Mouse (Mus musculus) midbrain, embryonic 10.5 days (tissue): ENCODE results near the gene Trim2. TPM values are rescaled to one million over a fixed set of nuclear protein-coding genes. Genes with fewer than 3 reads are reported as not detected.
A peak's percentile ranks its signal among the peaks of the same experiment; 100 is the strongest.

Experiments used
- DNase-seq: peaks from one replicate; pipeline ENCODE4 v3.0.0-alpha.2; 2017; ENCODE audit warnings: low spot score
- H3K27ac ChIP-seq: fragments of 300-500 bp; sonication (generic); replicated peaks from 2 replicates; pipeline ENCODE4 v1.5.1; 2016; ENCODE audit warnings: mild to moderate bottlenecking
- H3K27me3 ChIP-seq: fragments of 300-500 bp; sonication (generic); 2 replicates; pipeline ENCODE4 v1.6.1; 2016; ENCODE audit warnings: low read depth, mild to moderate bottlenecking; ENCODE audit not compliant: poor library complexity, severe bottlenecking
- H3K36me3 ChIP-seq: fragments of 300-500 bp; sonication (generic); 2 replicates; pipeline ENCODE4 v1.6.1; 2016; ENCODE audit warnings: mild to moderate bottlenecking, moderate library complexity
- H3K4me1 ChIP-seq: fragments of 300-500 bp; sonication (generic); 2 replicates; pipeline ENCODE4 v1.6.1; 2016
- H3K4me3 ChIP-seq: fragments of 300-500 bp; sonication (generic); 2 replicates; pipeline ENCODE4 v1.5.1; 2016; ENCODE audit warnings: mild to moderate bottlenecking, moderate library complexity
- H3K9me3 ChIP-seq: fragments of 300-500 bp; sonication (generic); replicated peaks from 2 replicates; pipeline ENCODE4 v1.6.1; 2016; ENCODE audit warnings: mild to moderate bottlenecking
- WGBS: fragments of 180-500 bp; shearing (Covaris S2); methylation state at CpG from one replicate; pipeline ENCODE4 v1.1.7; 2016; 5-methylcytosine and 5-hydroxymethylcytosine counted together
- polyA plus RNA-seq: library from polyadenylated mRNA; unstranded; fragments of >200 nt; fragmentation: Nextera tagmentation; extraction: Ambion mirVana; gene quantifications from 2 replicates; pipeline ENCODE4 v1.2.1, GENCODE M21; 2016

Gene Trim2
- polyA plus RNA-seq, 1 experiment from 2014 or later = 81.7 TPM

- H3K27ac ChIP-seq = peak overlapping the region; percentile 92
- peaks cover 68% of the 10 kb centered on the region for H3K4me1 ChIP-seq
These were observed 86.9 kb downstream of the Trim2 start for GRCm38 (mm10) chr3:84219720-84220273.

GRCm38 (mm10) chr3:84219166-84219710 lies 87.4 kb downstream of the Trim2 start:
- no peaks in the 10 kb centered on the region for H3K9me3 ChIP-seq

More at GRCm38 (mm10) chr3:84219720-84220273, 86.9 kb downstream of the Trim2 start:
- Histone ChIP-seq H3K4me3 (peak overlapping the region; percentile 69), H3K27me3 (no peaks in the 10 kb centered on the region), H3K9me3 (no peaks in the 10 kb centered on the region), H3K36me3 (0 out of 2 replicates have a peak, but pooled peaks cover 3% of the 10 kb centered on the region)
- 4% methylated on average over 9 of the region's 9 CpGs for WGBS
- peak; percentile 67 for DNase-seq

GRCm38 (mm10) chr3:84218498-84218897 lies 88.2 kb downstream of the Trim2 start:
- Histone ChIP-seq H3K27ac (peak overlapping the region; percentile 92), H3K36me3 (no peaks in the 10 kb centered on the region), H3K27me3 (no peaks in the 10 kb centered on the region), H3K9me3 (no peaks in the 10 kb centered on the region), H3K4me1 (peaks cover 77% of the 10 kb centered on the region), H3K4me3 (peak overlapping the region; percentile 69)
- 57% methylated on average over 2 of the region's 2 CpGs for WGBS
- no peak for DNase-seq

More at GRCm38 (mm10) chr3:84219166-84219710, 87.4 kb downstream of the Trim2 start:
- H3K36me3 ChIP-seq = no peaks in the 10 kb centered on the region
- peak; percentile 36 for DNase-seq
- peak overlapping the region; percentile 69 for H3K4me3 ChIP-seq
- H3K4me1 ChIP-seq = peaks cover 74% of the 10 kb centered on the region
- no peaks in the 10 kb centered on the region for H3K27me3 ChIP-seq
- WGBS = 12% methylated on average over 2 of the region's 2 CpGs
- H3K27ac ChIP-seq = peak overlapping the region; percentile 92

GRCm38 (mm10) chr3:84217961-84218351 lies 88.7 kb downstream of the Trim2 start:
- H3K4me1 ChIP-seq = peaks cover 77% of the 10 kb centered on the region
- H3K36me3 ChIP-seq = no peaks in the 10 kb centered on the region
- H3K27me3 ChIP-seq = no peaks in the 10 kb centered on the region
- H3K4me3 ChIP-seq = peak overlapping the region; percentile 69
- peak overlapping the region; percentile 92 for H3K27ac ChIP-seq
- no peaks in the 10 kb centered on the region for H3K9me3 ChIP-seq
- no peak for DNase-seq
- 37% methylated on average over 4 of the region's 4 CpGs for WGBS

DNA sequence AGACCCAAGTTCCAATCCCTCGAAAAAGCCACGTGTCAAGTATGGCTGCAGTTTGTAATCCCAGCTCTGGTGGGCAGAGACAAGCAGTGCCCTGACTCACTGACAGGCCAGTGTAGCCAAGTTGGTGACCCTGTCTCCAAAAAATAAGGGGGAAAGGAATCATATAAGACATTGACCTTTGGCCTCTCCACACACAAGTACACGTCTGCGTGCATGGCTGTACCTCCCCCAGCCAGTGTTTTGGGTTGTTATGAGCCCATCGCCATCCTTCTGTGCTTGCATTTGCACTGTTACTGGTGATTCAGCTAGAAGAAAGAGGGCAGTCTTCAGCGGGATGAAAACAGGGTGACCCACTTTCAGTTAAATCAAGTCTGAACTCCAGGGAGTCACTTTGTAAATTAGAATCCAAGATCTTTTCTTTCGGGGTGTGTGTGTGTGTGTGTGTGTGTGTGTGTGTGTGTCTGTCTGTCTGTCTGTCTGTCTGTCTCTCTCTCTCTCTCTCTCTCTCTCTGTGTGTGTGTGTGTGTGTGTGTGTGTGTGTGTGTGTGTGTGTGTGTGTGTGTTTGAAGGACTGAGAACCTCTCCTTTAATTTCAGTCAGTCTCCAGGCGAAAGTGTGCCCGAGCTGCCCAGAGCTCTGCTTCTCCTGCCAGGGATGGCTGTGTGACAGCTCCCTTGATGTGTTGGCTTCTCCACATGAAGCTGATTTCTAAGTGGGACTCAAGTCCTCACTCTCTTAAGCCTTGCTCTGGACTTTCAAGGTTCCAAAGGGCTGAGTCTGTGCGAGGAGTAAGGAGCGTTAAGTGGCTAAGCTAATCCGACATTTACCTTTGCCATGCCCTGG lies 89.3 kb downstream of the Trim2 start:
- Histone ChIP-seq H3K4me1 (peaks cover 77% of the 10 kb centered on the region), H3K9me3 (no peaks in the 10 kb centered on the region), H3K27ac (peak overlapping the region; percentile 92), H3K4me3 (peak overlapping the region; percentile 69; the same call in 1 of the 2 replicates), H3K27me3 (no peaks in the 10 kb centered on the region), H3K36me3 (no peaks in the 10 kb centered on the region)
- DNase-seq = no peak
- 51% methylated on average over 12 of the region's 12 CpGs for WGBS

DNA sequence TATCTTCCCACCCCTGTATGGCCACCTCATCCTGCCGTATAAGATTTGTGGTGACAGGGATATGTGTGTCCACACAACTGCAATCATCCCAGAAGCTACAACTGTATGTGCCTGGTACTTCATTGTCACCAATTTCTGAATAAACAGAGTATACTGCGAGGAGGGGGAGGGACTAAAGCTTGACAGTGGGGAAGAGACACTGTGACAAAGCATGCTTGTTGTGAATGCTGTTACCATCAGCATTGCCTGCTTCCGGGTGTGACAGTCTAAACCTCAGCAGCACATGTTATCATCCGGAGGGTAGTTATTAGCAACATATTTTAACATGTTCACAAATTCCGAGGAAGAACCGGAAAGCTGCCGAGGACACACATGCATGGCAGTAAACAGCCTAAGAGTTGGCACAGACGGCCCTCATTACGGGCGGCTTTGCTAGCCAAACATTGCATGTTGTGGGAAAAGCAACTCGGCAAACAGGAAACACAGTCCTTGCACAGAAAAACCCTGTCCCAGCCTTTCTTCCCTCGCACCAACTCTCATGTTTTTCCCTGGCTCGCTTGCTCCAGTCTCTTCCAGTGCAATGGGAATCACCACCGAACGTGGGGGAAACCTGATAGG lies 90.8 kb downstream of the Trim2 start:
- Histone ChIP-seq H3K27ac (no peak overlapping the region), H3K9me3 (no peaks in the 10 kb centered on the region), H3K4me1 (peaks cover 74% of the 10 kb centered on the region), H3K4me3 (no peak overlapping the region), H3K36me3 (no peaks in the 10 kb centered on the region), H3K27me3 (no peaks in the 10 kb centered on the region)
- DNase-seq = no peak
- WGBS = 89% methylated on average over 15 of the region's 15 CpGs

- DNase-seq = no peak
- Histone ChIP-seq H3K4me1 (peaks cover 71% of the 10 kb centered on the region), H3K4me3 (no peak overlapping the region), H3K36me3 (peaks cover under 1% of the 10 kb centered on the region; the same call in 1 of the 2 replicates), H3K27me3 (no peaks in the 10 kb centered on the region), H3K9me3 (no peaks in the 10 kb centered on the region), H3K27ac (no peak overlapping the region)
- WGBS = 77% methylated on average over 9 of the region's 9 CpGs
These were observed 91.4 kb downstream of the Trim2 start for GRCm38 (mm10) chr3:84215253-84215652.

GRCm38 (mm10) chr3:84214501-84214900 lies 92.2 kb downstream of the Trim2 start:
- H3K36me3 ChIP-seq = peaks cover 8% of the 10 kb centered on the region
- H3K27ac ChIP-seq = no peak overlapping the region
- H3K4me3 ChIP-seq = no peak overlapping the region
- no peaks in the 10 kb centered on the region for H3K27me3 ChIP-seq
- no peak for DNase-seq
- WGBS = 90% methylated on average over 6 of the region's 6 CpGs
- H3K9me3 ChIP-seq = no peaks in the 10 kb centered on the region
- H3K4me1 ChIP-seq = peaks cover 63% of the 10 kb centered on the region

GRCm38 (mm10) chr3:84211340-84211875 lies 95.3 kb downstream of the Trim2 start:
- no peak overlapping the region for H3K4me3 ChIP-seq
- WGBS = 90% methylated on average over 7 of the region's 7 CpGs

DNA sequence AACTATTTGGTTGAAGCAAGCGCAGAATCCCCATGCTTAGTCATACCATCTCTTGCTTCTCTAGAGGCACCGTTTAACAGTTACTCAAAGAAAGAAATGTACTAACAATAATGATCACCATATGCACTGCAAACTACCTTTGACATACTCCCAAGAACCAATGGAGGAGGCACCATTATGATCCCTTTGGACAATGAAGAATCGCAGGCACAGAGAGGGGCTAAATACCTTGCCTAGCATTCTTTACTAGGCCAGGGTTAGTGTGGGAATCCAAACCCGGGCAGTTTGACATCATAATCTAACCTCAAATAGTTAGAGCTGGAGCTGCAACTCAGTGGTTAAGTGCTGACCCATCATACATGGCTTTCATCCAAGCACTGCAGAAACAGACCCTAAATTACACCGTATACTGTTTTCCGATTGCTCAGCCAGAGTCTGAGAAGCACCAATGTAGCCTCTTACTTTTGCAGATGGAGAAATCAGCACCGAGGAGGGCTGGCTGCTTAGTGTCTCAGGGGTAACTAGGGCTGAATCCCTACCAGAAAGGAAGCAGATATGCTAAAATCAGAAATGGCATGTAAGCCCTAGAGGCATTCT lies 97.7 kb downstream of the Trim2 start:
- no peak overlapping the region for H3K4me3 ChIP-seq
- peaks cover 10% of the 10 kb centered on the region for H3K4me1 ChIP-seq
- H3K27me3 ChIP-seq = no peaks in the 10 kb centered on the region
- no peaks in the 10 kb centered on the region for H3K9me3 ChIP-seq
- peaks cover 63% of the 10 kb centered on the region for H3K36me3 ChIP-seq
- WGBS = 93% methylated on average over 7 of the region's 7 CpGs
- DNase-seq = no peak
- no peak overlapping the region for H3K27ac ChIP-seq

More at GRCm38 (mm10) chr3:84211340-84211875, 95.3 kb downstream of the Trim2 start:
- no peaks in the 10 kb centered on the region for H3K9me3 ChIP-seq
- no peaks in the 10 kb centered on the region for H3K27me3 ChIP-seq
- peaks cover 39% of the 10 kb centered on the region for H3K36me3 ChIP-seq
- H3K4me1 ChIP-seq = peaks cover 34% of the 10 kb centered on the region
- DNase-seq = no peak
- H3K27ac ChIP-seq = no peak overlapping the region

- peaks cover 67% of the 10 kb centered on the region for H3K36me3 ChIP-seq
- no peak overlapping the region for H3K27ac ChIP-seq
- 94% methylated on average over 7 of the region's 7 CpGs for WGBS
These were observed 98.2 kb downstream of the Trim2 start for GRCm38 (mm10) chr3:84208475-84208874.

DNA sequence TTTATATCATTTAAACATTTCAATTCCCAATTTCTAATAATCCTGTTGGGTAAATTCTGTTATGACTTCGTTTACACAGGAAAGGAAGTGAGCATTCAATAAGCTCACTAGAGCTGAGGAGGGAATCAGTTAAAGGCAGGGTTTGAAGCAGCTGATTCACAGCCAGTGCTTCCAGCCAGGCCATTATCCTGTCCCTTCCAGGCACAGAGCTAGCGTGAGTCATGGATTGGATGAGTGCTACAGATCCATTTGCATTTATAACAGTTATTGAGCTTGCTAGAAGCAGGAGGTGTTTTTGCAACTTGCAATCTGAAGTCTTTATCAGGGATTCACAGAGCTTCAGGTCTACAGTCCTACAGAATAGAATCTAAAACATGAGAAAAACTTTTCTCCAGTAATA lies 99.3 kb downstream of the Trim2 start:
- Histone ChIP-seq H3K4me1 (peaks cover 8% of the 10 kb centered on the region), H3K27me3 (no peaks in the 10 kb centered on the region), H3K9me3 (no peaks in the 10 kb centered on the region), H3K36me3 (peaks cover 76% of the 10 kb centered on the region), H3K27ac (no peak overlapping the region), H3K4me3 (no peak overlapping the region)
- 74% methylated on average over 2 of the region's 2 CpGs for WGBS
- no peak for DNase-seq

More at GRCm38 (mm10) chr3:84208475-84208874, 98.2 kb downstream of the Trim2 start:
- H3K27me3 ChIP-seq = no peaks in the 10 kb centered on the region
- DNase-seq = no peak
- H3K4me1 ChIP-seq = peaks cover 8% of the 10 kb centered on the region
- no peaks in the 10 kb centered on the region for H3K9me3 ChIP-seq
- H3K4me3 ChIP-seq = no peak overlapping the region
